Mouse (Mus musculus) limb, embryonic 13.5 days (tissue): ENCODE measurements around the gene Eif3d. TPM values are rescaled to one million over a fixed set of nuclear protein-coding genes. Genes with fewer than 3 reads are reported as not detected.

Experiments
- ATAC-seq: fragments of 200-750 bp; cut with Nextera tagmentation; 2 replicates; pipeline ENCODE4 v1.8.0; 2017; ENCODE audit warnings: low read depth, moderate number of reproducible peaks, moderate TSS enrichment; ENCODE audit not compliant: low FRiP score
- H3K27ac ChIP-seq: fragments of 300-500 bp; sonication (generic); 2 replicates; pipeline ENCODE4 v1.5.1; 2015; ENCODE audit warnings: inconsistent platforms, mild to moderate bottlenecking, moderate library complexity
- H3K27me3 ChIP-seq: fragments of 300-500 bp; sonication (generic); 2 replicates; pipeline ENCODE4 v1.6.1; 2015; ENCODE audit warnings: mild to moderate bottlenecking, inconsistent platforms
- H3K36me3 ChIP-seq: fragments of 300-500 bp; sonication (generic); 2 replicates; pipeline ENCODE4 v1.6.1; 2015; ENCODE audit warnings: inconsistent platforms, mild to moderate bottlenecking, moderate library complexity
- H3K4me1 ChIP-seq: fragments of 300-500 bp; sonication (generic); 2 replicates; pipeline ENCODE4 v1.6.1; 2015; ENCODE audit warnings: inconsistent platforms
- H3K4me2 ChIP-seq: fragments of 300-500 bp; sonication (generic); replicated peaks from 2 replicates; pipeline ENCODE4 v1.6.1; 2015; ENCODE audit warnings: inconsistent platforms, mild to moderate bottlenecking, moderate library complexity
- H3K4me3 ChIP-seq: fragments of 300-500 bp; sonication (generic); 2 replicates; pipeline ENCODE4 v1.5.1; 2015; ENCODE audit warnings: moderate library complexity, mild to moderate bottlenecking, inconsistent platforms
- H3K9ac ChIP-seq: fragments of 300-500 bp; sonication (generic); 2 replicates; pipeline ENCODE4 v1.6.1; 2015; ENCODE audit warnings: mild to moderate bottlenecking, inconsistent platforms
- H3K9me3 ChIP-seq: fragments of 300-500 bp; sonication (generic); 2 replicates; pipeline ENCODE4 v1.6.1; 2016; ENCODE audit warnings: inconsistent platforms
- WGBS: fragments of 180-500 bp; shearing (Covaris S2); methylation state at CpG from one replicate; pipeline ENCODE4 v1.1.7; 2015; 5-methylcytosine and 5-hydroxymethylcytosine counted together
- polyA plus RNA-seq: library from polyadenylated mRNA; unstranded; fragments of >200 nt; fragmentation: Nextera tagmentation; extraction: Ambion mirVana; gene quantifications from 2 replicates; pipeline ENCODE4 v1.2.1, GENCODE M21; 2015

Eif3d gene
- polyA plus RNA-seq, 1 experiment from 2014 or later, result 211 TPM

- no peak overlapping the region for H3K9ac ChIP-seq
- no peak overlapping the region for H3K27ac ChIP-seq
- 54% methylated on average over 7 of the region's 7 CpGs for WGBS
Observed at GRCm38 (mm10) chr15:77912585-77912984, 58.0 kb downstream of the Eif3d start.

GRCm38 (mm10) chr15:77912048-77912447, 58.6 kb downstream of the Eif3d start:
- Histone ChIP-seq H3K27ac (no peak overlapping the region; the same call in 1 of the 2 replicates), H3K36me3 (peaks cover 34% of the 10 kb centered on the region), H3K9ac (no peak overlapping the region), H3K4me3 (no peak overlapping the region), H3K27me3 (no peaks in the 10 kb centered on the region), H3K9me3 (no peaks in the 10 kb centered on the region), H3K4me2 (no peak overlapping the region), H3K4me1 (peaks cover 17% of the 10 kb centered on the region)
- 43% methylated on average over 5 of the region's 5 CpGs for WGBS
- no peak for ATAC-seq

More at GRCm38 (mm10) chr15:77912585-77912984, 58.0 kb downstream of the Eif3d start:
- peaks cover 36% of the 10 kb centered on the region for H3K36me3 ChIP-seq
- no peak overlapping the region for H3K4me2 ChIP-seq
- no peak for ATAC-seq
- no peaks in the 10 kb centered on the region for H3K9me3 ChIP-seq
- H3K4me1 ChIP-seq, result peaks cover 12% of the 10 kb centered on the region
- H3K4me3 ChIP-seq, result no peak overlapping the region
- no peaks in the 10 kb centered on the region for H3K27me3 ChIP-seq

GRCm38 (mm10) chr15:77911065-77911464, 59.5 kb downstream of the Eif3d start:
- no peaks in the 10 kb centered on the region for H3K9me3 ChIP-seq
- no peak for ATAC-seq
- no peak overlapping the region for H3K9ac ChIP-seq
- H3K36me3 ChIP-seq, result peaks cover 24% of the 10 kb centered on the region
- 32% methylated on average over 2 of the region's 2 CpGs for WGBS
- H3K27me3 ChIP-seq, result peaks cover 6% of the 10 kb centered on the region; the same call in 1 of the 2 replicates
- H3K4me3 ChIP-seq, result no peak overlapping the region
- no peak overlapping the region for H3K4me2 ChIP-seq
- H3K4me1 ChIP-seq, result peaks cover 27% of the 10 kb centered on the region
- no peak overlapping the region for H3K27ac ChIP-seq

Other genes with a start within 250 kb of the Eif3d start
- not detected in 2 replicates for gene Apol9b, start 241.8 kb downstream of the Eif3d start, polyA plus RNA-seq
- 0.18 TPM in 1 of 2 replicates, not detected in the other for gene Apol8, start 213.8 kb downstream of the Eif3d start, polyA plus RNA-seq
- 34.1 and 38.1 TPM in 2 replicates for gene Myh9, start 128.6 kb downstream of the Eif3d start, polyA plus RNA-seq
- 237 and 238 TPM in 2 replicates for gene Txn2, start 41.8 kb downstream of the Eif3d start, polyA plus RNA-seq
- 6.2 and 6.9 TPM in 2 replicates for gene Foxred2, start 14.1 kb downstream of the Eif3d start, polyA plus RNA-seq
- gene Cacng2, start 149.2 kb upstream of the Eif3d start, polyA plus RNA-seq, result 0.06 TPM in 1 of 2 replicates, not detected in the other
- 91.1 and 98.3 TPM in 2 replicates for gene Ift27, start 203.3 kb upstream of the Eif3d start, polyA plus RNA-seq
- gene Pvalb, start 235.6 kb upstream of the Eif3d start, polyA plus RNA-seq, result 0.15 TPM in 1 of 2 replicates, not detected in the other